Mouse (Mus musculus) frontal cortex, postnatal 36 days (tissue): ENCODE data around the gene Cep131.

ENCODE experiments used
- DNase-seq, 2 experiments: peaks; one replicate each; pipeline ENCODE4 v3.0.0; 2022; ENCODE audit warnings: low spot score in 2 of 2

Gene Cep131

DNA sequence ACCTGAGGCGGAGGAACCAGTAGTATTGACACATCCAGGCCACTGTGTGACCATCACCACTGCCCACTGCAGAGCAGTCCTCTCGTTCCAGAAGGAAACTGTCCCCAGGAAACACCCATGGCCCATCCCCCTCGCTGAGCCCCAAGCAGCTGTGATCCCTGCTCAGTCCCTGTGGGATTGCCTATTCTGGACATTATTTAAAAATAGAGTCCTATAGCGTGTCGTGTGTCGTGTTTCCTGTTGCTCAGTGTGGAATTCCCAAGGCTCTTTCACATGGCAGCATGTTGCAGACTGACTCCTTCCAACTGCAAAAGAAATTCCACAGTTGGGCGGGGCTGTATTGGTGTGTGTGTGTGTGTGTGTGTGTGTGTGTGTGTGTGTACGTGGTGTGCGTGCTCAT, 34.4 kb downstream of the Cep131 start:
- no peak for DNase-seq

DNA sequence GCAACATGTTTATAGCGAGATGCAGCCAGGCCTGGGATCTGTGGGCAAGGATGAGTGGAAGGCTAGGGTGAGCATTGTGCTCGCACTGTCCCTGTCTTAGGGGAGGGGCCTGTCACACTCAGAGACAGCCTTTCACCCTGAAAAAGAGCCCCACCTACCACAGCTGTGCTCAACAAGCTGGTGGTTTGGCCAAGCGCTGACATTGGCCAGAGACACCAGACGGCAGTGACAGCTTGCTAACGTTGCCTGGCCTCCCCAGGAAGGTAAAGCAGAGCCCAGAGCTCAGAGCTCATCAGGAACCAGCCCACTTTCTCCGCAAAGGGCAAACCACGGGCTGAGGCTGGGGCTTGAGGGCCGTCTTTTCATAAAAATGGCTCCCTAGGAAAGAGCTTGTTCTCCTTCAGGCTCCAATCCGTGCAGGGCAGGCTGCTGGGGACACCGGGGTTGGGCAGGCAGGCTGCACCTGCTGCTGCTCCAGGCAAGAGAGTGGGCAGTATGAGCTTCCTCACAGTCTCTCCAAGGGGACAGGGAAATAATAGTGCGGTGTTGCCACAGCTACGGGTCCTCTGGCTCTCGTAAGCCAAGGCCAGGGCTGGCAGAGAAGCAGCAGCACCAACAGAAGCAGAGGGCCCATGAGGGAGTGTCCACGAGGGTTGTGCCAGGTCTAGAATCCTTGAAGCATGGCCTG, 35.4 kb downstream of the Cep131 start:
- DNase-seq, result no peak

- no peak for DNase-seq
These were observed 37.6 kb downstream of the Cep131 start for GRCm38 (mm10) chr11:120049067-120049466.

- peak in 1 of 2 experiments; percentile 40 for DNase-seq
These were observed 38.4 kb downstream of the Cep131 start for GRCm38 (mm10) chr11:120048252-120048556.

GRCm38 (mm10) chr11:120047531-120048251, 38.9 kb downstream of the Cep131 start:
- DNase-seq, result no peak

DNA sequence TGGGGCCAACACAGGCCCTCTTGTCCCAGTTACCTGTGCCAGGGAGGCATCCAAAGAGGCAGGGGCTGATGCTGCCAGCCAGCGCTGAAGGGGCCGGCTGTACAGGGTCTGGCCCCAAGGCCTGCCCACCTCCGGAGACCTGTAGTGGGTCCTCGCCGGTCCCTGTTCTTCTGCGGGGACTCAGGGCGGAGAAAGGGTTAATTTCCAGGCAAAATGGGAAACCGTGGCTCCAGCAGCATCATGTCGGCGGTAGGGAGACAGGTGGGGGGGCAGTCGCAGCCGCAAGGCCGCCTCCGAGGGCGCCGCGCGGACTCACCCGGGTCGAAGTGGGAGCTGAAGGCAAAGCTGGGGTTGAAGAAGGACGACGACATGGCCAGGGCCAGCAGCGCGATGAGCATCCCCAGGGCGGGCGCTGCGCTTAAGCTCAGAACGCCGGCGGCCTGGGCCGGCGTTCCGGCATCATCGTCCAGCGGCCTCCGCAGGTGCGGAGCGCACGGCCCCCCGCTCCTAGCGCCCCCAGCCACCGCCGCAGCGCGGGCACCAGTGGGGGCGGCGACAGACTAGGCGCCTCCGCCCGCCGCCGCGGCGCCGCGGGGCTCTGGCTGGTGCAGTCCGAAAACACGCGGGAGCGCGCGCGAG, 40.0 kb downstream of the Cep131 start, which contains the start of gene Aatk:
Aatk (minus strand) TSS at position 615 of the 639 bp plus-strand sequence.
- DNase-seq, result peak in 1 of 2 experiments; percentile 38

DNA sequence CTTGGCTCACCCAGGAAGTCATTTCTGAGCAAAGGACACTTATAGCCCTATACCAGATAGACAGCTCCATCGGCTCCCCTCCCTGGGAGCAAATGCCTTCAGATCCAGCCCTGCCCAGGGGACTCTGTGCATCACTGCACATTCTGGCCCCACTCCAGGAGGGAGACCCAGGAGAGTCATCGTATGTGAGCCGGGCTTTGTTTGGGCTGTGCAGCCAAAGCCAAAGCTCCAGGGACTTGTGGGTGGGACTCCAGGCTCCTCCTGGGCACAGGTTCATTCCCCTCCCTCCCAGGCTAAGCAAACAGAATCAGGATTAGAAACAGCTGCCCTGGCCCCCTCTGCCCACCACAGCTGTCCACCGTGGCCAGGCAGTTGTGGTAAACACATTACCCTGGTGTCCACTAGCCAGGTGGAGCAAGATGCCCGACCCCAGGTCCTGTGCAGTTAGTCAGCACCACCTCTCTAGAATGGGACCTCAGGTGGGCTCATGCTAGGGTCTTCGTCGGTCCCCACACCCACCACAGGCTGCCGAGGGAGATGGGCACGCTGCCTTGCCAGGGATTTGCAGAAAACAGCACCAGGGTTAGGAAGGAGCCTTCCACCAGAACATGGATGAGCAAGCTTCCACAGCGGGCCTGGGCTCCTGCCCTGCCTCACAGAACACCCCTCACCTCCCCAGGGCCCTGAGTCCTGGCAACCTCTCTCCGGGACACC, 40.6 kb downstream of the Cep131 start:
- DNase-seq, result no peak

- no peak for DNase-seq
These were observed 41.3 kb downstream of the Cep131 start for GRCm38 (mm10) chr11:120045341-120045740.

GRCm38 (mm10) chr11:120042141-120042838, 44.3 kb downstream of the Cep131 start:
- no peak for DNase-seq

DNA sequence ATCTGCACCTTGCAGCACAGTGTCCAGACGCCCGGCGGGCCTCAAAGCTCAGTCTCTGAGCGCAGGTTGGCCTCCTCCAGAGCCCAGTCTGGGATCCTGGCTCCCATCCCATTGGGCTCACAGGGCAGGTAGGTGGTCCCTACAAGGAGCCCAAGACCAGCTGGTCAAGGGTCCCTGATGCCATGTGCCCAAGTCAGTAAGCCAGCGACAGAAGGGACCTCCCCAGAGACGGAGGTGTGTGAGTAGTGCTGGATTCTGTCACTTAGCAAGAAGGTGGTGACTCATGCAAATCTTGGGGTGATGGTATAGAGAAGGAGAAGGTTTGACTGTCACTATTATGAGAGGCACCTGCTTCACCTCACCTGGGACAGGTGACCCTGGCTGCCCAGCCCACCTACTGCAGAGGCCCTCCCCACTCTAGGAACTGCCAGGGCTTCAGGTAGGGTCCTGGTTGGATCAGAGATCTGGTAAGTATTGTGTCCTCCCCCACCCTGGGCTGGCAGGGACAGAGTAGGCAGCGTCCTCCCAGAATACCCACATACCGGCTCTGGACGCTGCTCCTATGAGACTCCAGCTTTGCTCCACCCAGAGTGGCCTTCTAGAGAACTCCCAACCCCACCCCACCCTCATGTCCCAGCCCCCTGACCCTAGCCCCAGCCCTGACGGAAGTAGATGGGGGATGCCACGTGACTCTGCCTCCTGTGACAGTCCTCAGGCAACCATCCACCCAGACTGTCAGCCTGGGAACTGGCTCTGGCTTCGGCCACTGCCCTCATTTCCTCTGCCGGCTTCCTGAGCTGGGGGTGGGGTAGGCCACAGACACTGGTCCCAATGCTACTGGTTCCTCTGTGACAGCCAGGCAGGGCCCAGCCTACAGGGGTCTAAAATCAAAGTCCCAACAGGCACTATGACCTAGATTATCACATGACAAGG, 45.2 kb downstream of the Cep131 start:
- peak in 1 of 2 experiments; percentile 60 for DNase-seq

GRCm38 (mm10) chr11:120040440-120040839, 46.2 kb downstream of the Cep131 start:
- DNase-seq, result peak; percentile 66 to 72

GRCm38 (mm10) chr11:120039581-120039980, 47.0 kb downstream of the Cep131 start:
- no peak for DNase-seq

DNA sequence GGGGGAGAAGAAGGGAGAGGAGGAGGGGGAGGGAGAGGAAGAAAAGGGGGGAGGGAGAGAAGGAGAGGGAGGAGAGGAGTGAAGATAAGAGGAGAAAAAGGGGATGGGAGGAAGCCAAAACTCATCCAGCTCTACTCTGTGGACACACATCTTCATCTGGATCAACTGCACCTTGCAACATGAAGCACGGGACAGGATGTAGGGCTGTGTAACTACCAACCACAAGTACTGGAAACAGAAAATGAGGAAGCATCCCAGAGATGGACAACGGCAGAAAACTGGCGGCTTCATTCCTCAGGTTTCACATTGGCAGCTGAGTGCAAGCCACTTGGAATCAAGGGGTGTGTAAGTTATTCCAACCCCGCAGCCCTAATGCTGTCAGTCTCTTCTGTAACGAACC, 51.9 kb downstream of the Cep131 start:
- DNase-seq, result no peak

- DNase-seq, result no peak
These were observed 52.3 kb downstream of the Cep131 start for GRCm38 (mm10) chr11:120034306-120034705.

GRCm38 (mm10) chr11:120033473-120033872, 53.2 kb downstream of the Cep131 start:
- no peak for DNase-seq

DNA sequence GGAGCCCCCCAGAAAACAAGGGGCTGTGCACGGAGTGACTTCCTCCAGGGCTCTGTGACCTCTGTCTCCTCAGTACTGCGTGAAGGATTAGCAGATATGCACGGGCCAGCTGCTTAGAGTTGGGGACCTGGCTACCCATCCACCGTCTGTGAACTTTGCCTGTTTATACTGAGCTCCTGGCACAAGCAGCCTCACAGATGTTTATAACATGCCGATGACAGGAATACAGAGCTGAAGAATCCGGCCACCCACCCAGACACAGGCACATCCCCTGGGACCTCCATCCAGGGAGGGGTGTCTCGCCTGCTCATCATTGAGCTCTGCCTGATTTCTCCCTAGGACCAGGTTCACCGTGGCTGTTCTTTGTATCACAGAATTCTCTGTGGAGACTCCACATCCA, 54.6 kb downstream of the Cep131 start:
- no peak for DNase-seq

GRCm38 (mm10) chr11:120030145-120030901, 56.3 kb downstream of the Cep131 start:
- DNase-seq, result no peak

- DNase-seq, result no peak
These were observed 57.0 kb downstream of the Cep131 start for GRCm38 (mm10) chr11:120029431-120030144.
